Mouse (Mus musculus): ENCODE results near the gene Mcoln3.

Gene Mcoln3

DNA sequence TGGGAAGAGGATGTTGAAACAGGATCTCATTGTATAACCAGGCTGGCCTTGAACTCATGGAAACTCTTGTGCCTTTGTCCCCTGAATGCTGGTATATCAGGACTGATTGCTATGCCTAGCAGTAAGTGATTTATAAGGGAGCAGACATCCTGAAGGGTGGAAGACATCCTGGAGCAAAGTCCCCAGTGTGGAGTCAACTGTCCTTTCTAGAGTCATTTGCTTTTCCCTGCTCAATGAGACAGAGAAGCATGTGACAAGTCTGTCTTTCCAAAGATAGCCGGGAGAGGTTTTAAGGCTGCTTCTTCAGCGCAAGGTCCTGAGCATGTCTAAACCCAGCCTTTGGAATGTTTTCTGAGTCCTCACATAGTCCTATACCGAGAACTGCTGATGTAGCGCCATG, 52.1 kb downstream of the Mcoln3 start:
- no peak for DNase-seq (ENCODE audit: low read depth in 2 of 2, low spot score in 2 of 2)

DNA sequence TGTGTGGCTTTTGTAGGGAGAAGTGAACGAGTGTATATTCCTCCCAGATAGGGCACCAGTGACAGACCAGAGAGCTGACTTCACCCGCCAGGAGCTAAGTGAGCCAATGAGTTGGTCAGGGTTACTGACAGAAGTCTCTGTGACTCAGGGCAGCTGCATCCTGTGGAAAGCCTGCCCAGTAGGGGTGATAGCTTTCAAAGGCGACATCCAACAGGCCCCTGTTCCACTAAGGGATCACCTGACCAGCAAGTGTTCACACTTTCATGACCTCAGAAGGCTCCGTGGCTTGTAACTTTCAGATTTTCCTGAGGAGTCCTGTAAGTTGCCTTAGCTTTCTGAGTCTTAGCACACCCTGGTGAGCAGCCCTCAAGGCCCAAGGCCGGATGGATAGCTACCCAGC, 55.8 kb downstream of the Mcoln3 start:
- DNase-seq (ENCODE audit: low read depth in 2 of 2, low spot score in 2 of 2) = no peak

DNA sequence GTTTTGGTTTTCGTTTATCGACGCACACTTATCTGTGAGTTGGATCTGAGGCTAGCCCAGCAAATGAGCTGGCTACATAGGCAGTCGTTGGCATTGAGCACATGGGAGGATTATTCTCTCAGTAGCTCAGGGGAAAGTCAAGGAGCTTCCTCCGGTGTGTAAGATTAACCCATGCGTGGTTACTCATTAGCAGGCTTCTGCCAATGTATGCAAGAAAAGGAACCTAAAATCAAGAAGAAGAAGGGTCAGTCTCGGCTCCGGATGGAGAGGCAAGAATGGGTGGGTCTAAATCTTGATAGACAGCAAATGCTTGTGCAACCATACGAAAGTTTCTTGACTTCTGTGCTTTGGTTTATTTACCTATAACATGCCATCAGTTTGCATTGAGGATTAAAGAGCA, 57.0 kb downstream of the Mcoln3 start:
- DNase-seq (ENCODE audit: low read depth in 2 of 2, low spot score in 2 of 2) = no peak

DNA sequence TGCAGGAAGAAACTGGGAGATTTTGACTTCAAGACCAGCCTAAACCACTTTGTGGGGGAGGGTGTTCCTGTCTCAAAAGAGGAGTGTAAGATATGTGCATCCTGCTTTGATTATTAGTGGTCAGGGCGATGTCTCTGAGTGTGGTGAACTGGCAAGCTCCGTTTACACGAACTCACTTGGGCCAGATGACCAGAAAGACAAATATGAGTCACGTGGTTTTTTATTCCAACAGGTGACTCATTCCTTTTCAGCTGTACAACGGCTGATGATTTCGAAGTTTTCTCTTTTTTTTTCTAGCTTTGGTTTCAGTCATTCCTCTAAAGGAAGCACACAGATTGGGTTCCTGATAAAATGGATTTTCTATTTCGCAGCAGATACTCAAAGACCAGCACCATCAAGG, 60.0 kb downstream of the Mcoln3 start:
- no peak for DNase-seq (ENCODE audit: low read depth in 2 of 2, low spot score in 2 of 2)

DNA sequence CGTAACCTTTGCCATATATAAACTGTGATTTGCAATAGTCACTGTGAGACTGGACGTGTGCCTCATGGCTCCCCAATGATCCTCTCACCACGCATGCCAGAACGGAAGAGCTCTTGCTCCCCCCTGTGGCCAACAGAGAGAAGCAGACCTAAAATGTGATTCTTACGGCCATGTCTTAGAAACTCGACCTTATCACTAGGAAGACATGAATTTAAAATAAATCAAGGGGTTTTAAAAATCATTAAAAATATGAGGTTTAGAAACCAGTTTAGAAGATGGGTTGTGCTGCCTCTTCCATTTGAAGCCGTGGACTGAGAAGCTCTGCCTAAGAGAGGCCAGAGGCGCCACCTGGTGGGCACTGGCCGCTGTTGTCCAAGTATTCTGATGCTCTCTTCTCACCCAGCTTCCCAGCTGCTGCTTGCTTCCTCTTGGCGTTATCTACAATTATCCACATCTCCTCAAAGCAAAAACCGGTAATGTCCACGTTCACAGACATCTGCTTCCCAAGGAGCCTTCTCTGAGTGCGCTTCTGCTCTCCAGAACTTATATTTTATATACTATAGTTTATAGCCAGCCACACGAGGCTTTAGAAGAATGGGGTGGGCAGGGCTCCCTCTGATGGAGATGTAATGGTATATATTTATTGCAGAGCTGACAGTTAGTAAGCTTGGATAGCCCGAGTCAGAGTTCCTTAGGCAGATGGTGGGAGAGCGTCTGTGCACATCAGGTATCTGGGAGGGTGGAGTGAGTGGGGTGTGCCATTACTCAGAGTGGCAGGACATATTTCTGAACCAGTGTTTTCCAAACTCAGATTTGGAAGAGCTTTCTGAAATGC, 60.7 kb downstream of the Mcoln3 start:
- peak; percentile 60 to 77 for DNase-seq (ENCODE audit: low read depth in 2 of 2, low spot score in 2 of 2)

DNA sequence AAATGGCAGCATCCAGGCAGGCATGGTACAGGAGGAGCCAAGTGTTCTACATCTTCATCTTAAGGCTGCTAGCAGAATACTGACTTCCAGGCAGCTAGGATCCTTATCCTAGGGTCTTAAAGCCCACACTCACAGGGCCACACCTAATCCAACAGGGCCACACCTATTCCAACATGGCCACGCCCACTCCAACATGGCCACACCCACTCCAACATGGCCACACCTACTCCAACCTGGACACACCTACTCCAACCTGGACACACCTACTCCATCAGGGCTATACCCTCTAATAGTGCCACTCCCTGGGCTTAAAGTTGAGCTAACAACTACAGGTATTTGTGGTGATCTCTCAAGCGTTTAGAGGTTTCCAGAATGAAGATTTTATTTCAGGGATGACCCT, 63.1 kb downstream of the Mcoln3 start:
- DNase-seq (ENCODE audit: low read depth in 2 of 2, low spot score in 2 of 2) = no peak

DNA sequence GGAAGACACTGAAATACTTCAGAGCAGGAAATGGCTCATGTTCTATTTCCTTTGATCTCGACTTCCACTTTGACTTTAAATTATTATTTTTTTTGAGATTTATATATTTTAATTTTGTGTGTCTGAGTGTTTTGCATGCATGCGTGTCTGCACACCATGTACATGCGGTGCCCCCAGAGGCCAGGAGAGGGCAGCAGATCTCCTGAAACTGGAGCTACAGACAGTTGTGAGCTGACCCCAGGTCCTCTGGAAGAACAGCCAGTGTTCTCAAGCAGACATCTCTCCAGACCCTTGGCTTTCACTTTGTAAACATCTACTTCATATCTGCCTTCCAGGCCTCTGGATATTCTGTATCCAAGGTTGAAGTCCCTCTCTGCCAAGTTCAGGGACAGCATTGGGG, 63.7 kb downstream of the Mcoln3 start:
- peak in 1 of 2 experiments; percentile 51 for DNase-seq (ENCODE audit: low read depth in 2 of 2, low spot score in 2 of 2)

DNA sequence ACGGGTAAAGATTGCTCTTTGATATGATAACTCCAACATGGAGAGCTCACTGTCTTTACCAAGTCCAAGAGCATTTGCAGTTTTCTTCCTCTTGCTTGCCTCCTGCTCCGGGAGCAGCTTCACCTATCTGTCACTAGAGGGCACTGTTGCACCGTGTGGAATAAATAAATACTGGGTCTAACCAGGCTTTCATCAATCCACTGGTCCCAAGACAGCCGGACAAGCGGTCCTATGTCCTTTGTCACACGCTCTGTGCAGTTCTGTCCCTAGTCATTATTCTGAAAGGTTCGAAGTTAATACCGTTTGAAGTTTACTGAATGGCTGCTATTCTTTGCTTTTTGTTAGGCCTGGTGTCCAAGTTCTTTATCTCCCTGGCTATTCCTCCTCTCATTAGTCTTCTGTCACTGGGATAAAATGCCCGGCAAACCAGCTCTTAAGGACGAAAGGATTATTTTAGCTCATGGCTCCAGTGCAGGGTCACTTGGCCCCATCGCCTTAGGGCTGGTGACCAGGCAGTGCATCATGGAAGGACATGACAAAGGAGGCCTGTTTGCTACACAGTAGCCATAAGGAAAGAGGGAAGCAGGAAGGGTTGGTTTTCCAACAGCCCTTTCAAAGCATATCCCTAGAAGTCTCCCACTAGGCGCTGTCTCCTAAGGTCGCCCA, 67.9 kb downstream of the Mcoln3 start:
- DNase-seq (ENCODE audit: low read depth in 2 of 2, low spot score in 2 of 2) = peak; percentile 26 to 35

DNA sequence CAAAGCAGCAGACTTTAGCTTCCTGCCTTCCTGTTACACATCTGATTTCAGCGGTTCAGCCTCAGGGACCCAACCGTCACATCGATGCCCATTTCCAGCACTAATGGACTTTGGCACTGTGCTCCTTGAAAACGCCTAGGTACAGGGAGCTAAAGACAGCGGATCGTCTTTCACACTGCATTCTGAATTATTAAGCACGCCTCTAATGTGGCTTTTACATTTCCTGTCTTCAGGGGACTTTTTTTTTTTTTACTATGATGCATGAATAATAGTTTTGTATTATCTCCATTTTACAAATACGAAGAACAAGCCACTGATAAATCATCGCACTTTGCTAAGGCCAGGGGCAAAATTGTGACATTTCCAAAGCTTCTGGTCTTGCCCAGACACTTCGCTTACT, 68.8 kb downstream of the Mcoln3 start:
- no peak for DNase-seq (ENCODE audit: low read depth in 2 of 2, low spot score in 2 of 2)

DNA sequence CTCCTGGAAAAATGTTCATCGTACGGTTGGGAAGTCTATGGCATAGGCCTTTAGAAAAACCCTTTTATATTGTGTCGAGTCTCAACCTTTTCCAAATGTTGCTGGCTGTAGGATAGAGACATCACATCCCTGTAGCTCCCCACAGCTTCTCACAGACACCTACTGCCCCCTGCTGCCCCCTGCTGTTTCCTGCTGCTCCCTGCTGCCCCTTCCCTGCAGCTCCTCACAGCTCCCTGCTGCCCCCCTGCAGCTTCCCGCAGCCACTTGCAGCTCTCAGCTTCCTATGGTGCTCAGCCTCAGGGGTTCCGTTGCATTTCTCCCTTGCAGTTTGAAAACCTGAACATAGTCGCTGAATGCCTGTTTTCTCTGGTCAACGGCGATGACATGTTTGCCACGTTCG, 72.7 kb downstream of the Mcoln3 start:
- DNase-seq (ENCODE audit: low read depth in 2 of 2, low spot score in 2 of 2) = no peak

Measured in CD8-positive naive resting alpha-beta T cell, adult 2 months (primary cell).